Mouse (Mus musculus) mouse trophoblast stem cell (cell line): Measurements from ENCODE around the gene Myo6.

Experiments used
- in situ Hi-C, 2 experiments: fragments of 300-500 bp; cut with MseI, MboI; formaldehyde crosslinking; loops; 2 replicates in 1 of 2; 3 replicates in 1 of 2; pipeline ENCODE4 v1.15.1; 2025

Myo6 gene

GRCm38 (mm10) chr9:80164611-80165474, at the start of gene Myo6:
TSS of gene Myo6 (plus strand) at chr9:80165031.
- in situ Hi-C loops: no loop called here

- in situ Hi-C loops: no loop called here
These were observed 18.7 kb upstream of the Myo6 start for GRCm38 (mm10) chr9:80145992-80146587.

- in situ Hi-C loops: no loop called here
These were observed 15.2 kb upstream of the Myo6 start for GRCm38 (mm10) chr9:80149594-80149993.

- in situ Hi-C loops: no loop called here
These were observed 9.6 kb upstream of the Myo6 start for GRCm38 (mm10) chr9:80155277-80155676.

- in situ Hi-C loops: no loop called here
These were observed 8.1 kb upstream of the Myo6 start for GRCm38 (mm10) chr9:80156780-80157179.

GRCm38 (mm10) chr9:80157840-80158465, 6.9 kb upstream of the Myo6 start:
- in situ Hi-C loops: no loop called here

- in situ Hi-C loops: no loop called here
These were observed 5.9 kb upstream of the Myo6 start for GRCm38 (mm10) chr9:80158937-80159336.

- in situ Hi-C loops: no loop called here
These were observed 3.4 kb upstream of the Myo6 start for GRCm38 (mm10) chr9:80161451-80161850.

- in situ Hi-C loops: no loop called here
These were observed 1.6 kb upstream of the Myo6 start for GRCm38 (mm10) chr9:80163126-80163723.

- in situ Hi-C loops: no loop called here
These were observed 640 bp upstream of the Myo6 start for GRCm38 (mm10) chr9:80164191-80164590.

GRCm38 (mm10) chr9:80165690-80166089, 859 bp downstream of the Myo6 start:
- in situ Hi-C loops: no loop called here

GRCm38 (mm10) chr9:80166425-80166824, 1.6 kb downstream of the Myo6 start:
- in situ Hi-C loops: no loop called here

GRCm38 (mm10) chr9:80167089-80167488, 2.3 kb downstream of the Myo6 start:
- in situ Hi-C loops: no loop called here

- in situ Hi-C loops: no loop called here
These were observed 4.7 kb downstream of the Myo6 start for GRCm38 (mm10) chr9:80169551-80169950.

- in situ Hi-C loops: no loop called here
These were observed 6.4 kb downstream of the Myo6 start for GRCm38 (mm10) chr9:80171241-80171640.

- in situ Hi-C loops: no loop called here
These were observed 7.8 kb downstream of the Myo6 start for GRCm38 (mm10) chr9:80172396-80173222.

GRCm38 (mm10) chr9:80173629-80174028, 8.8 kb downstream of the Myo6 start:
- in situ Hi-C loops: no loop called here

GRCm38 (mm10) chr9:80176696-80177478, 12.1 kb downstream of the Myo6 start:
- in situ Hi-C loops: no loop called here

GRCm38 (mm10) chr9:80178670-80179069, 13.8 kb downstream of the Myo6 start:
- in situ Hi-C loops: no loop called here

- in situ Hi-C loops: no loop called here
These were observed 14.9 kb downstream of the Myo6 start for GRCm38 (mm10) chr9:80179688-80180087.

GRCm38 (mm10) chr9:80180771-80181170, 15.9 kb downstream of the Myo6 start:
- in situ Hi-C loops: no loop called here
